Mouse (Mus musculus) gastrocnemius, postnatal 25 days (tissue): ENCODE results near the gene Snx10. TPM values are rescaled to one million over a fixed set of nuclear protein-coding genes. Genes with fewer than 3 reads are reported as not detected.

Experiments used
- DNase-seq: peaks from one replicate; pipeline ENCODE4 v3.0.0; 2022
- total RNA-seq, 2 experiments: library from RNA; stranded (reverse); gene quantifications; 1 replicate in 1 of 2; 2 replicates in 1 of 2; pipeline ENCODE4 v1.2.3; 2021

Snx10 gene
- total RNA-seq, 2 experiments from 2014 or later: 3.8 TPM

- DNase-seq: no peak
Observed at GRCm38 (mm10) chr6:51587266-51587665, 63.6 kb downstream of the Snx10 start.

- DNase-seq: no peak
Observed at GRCm38 (mm10) chr6:51591264-51591663, 67.6 kb downstream of the Snx10 start.

GRCm38 (mm10) chr6:51591844-51592243, 68.1 kb downstream of the Snx10 start:
- no peak for DNase-seq

GRCm38 (mm10) chr6:51592356-51593115, 68.8 kb downstream of the Snx10 start:
- peak; percentile 67 for DNase-seq

- DNase-seq: no peak
Observed at GRCm38 (mm10) chr6:51593446-51594035, 69.8 kb downstream of the Snx10 start.

- no peak for DNase-seq
Observed at GRCm38 (mm10) chr6:51594516-51594915, 70.8 kb downstream of the Snx10 start.

GRCm38 (mm10) chr6:51598058-51598457, 74.4 kb downstream of the Snx10 start:
- DNase-seq: no peak

- DNase-seq: no peak
Observed at GRCm38 (mm10) chr6:51600412-51600811, 76.7 kb downstream of the Snx10 start.

- DNase-seq: no peak
Observed at GRCm38 (mm10) chr6:51602341-51602740, 78.6 kb downstream of the Snx10 start.

GRCm38 (mm10) chr6:51603691-51604090, 80.0 kb downstream of the Snx10 start:
- no peak for DNase-seq

GRCm38 (mm10) chr6:51606245-51606644, 82.5 kb downstream of the Snx10 start:
- DNase-seq: no peak

- DNase-seq: no peak
Observed at GRCm38 (mm10) chr6:51606803-51607202, 83.1 kb downstream of the Snx10 start.

GRCm38 (mm10) chr6:51611621-51612020, 87.9 kb downstream of the Snx10 start:
- DNase-seq: no peak

GRCm38 (mm10) chr6:51612371-51613051, 88.8 kb downstream of the Snx10 start:
- no peak for DNase-seq

- DNase-seq: no peak
Observed at GRCm38 (mm10) chr6:51613661-51614060, 90.0 kb downstream of the Snx10 start.

- no peak for DNase-seq
Observed at GRCm38 (mm10) chr6:51626843-51627242, 103.1 kb downstream of the Snx10 start.

- no peak for DNase-seq
Observed at GRCm38 (mm10) chr6:51629671-51630070, 106.0 kb downstream of the Snx10 start.

GRCm38 (mm10) chr6:51630184-51630583, 106.5 kb downstream of the Snx10 start:
- DNase-seq: no peak

- no peak for DNase-seq
Observed at GRCm38 (mm10) chr6:51632928-51633662, 109.4 kb downstream of the Snx10 start.

GRCm38 (mm10) chr6:51633663-51634362, 110.1 kb downstream of the Snx10 start:
- no peak for DNase-seq

- DNase-seq: no peak
Observed at GRCm38 (mm10) chr6:51636019-51636568, 112.4 kb downstream of the Snx10 start.
